Mouse (Mus musculus) ES-E14 (cell line): ENCODE results near the gene Tbl1x. TPM values are rescaled to one million over a fixed set of nuclear protein-coding genes. Genes with fewer than 3 reads are reported as not detected.

Experiments
- DNase-seq: peaks from one replicate; pipeline ENCODE4 v3.0.0-alpha.2; 2013; ENCODE audit warnings: low read depth, low spot score
- H3K27ac ChIP-seq: 2 replicates; pipeline ENCODE4 v1.5.1; 2012; ENCODE audit warnings: low read depth, mild to moderate bottlenecking, low read length, moderate library complexity, mixed read lengths; ENCODE audit not compliant: poor library complexity, insufficient read depth, severe bottlenecking
- H3K36me3 ChIP-seq: 2 replicates; pipeline ENCODE4 v1.6.1; 2012; ENCODE audit warnings: mild to moderate bottlenecking, low read length, moderate library complexity, mixed read lengths; ENCODE audit not compliant: control insufficient read depth, poor library complexity, insufficient read depth, severe bottlenecking
- H3K4me1 ChIP-seq, 2 experiments: fragments of 150-350 bp in 1 of 2; sonication (generic) in 1 of 2; 2 replicates each; pipeline ENCODE4 v1.6.1; 2012; ENCODE audit warnings: low read length in 2 of 2, mild to moderate bottlenecking in 1 of 2, mixed read lengths in 1 of 2; ENCODE audit not compliant: control insufficient read depth in 2 of 2, insufficient read depth in 2 of 2, poor library complexity in 1 of 2
- H3K4me3 ChIP-seq, 2 experiments: fragments of 150-350 bp in 1 of 2; sonication (generic) in 1 of 2; 2 replicates each; pipeline ENCODE4 v1.5.1; 2012; ENCODE audit warnings: low read length in 2 of 2, low read depth in 1 of 2, mild to moderate bottlenecking in 1 of 2, mixed read lengths in 1 of 2; ENCODE audit not compliant: insufficient read depth in 1 of 2, poor library complexity in 1 of 2, severe bottlenecking in 1 of 2
- H3K9ac ChIP-seq: 2 replicates; pipeline ENCODE4 v1.6.1; 2012; ENCODE audit warnings: low read depth, mild to moderate bottlenecking, low read length, mixed read lengths; ENCODE audit not compliant: poor library complexity, insufficient read depth, severe bottlenecking
- H3K9me3 ChIP-seq: fragments of 150-350 bp; sonication (generic); 2 replicates; pipeline ENCODE4 v1.6.1; 2012; ENCODE audit warnings: low read depth, mild to moderate bottlenecking, low read length; ENCODE audit not compliant: control insufficient read depth, insufficient read depth
- CHD2 ChIP-seq: IDR thresholded peaks from 2 replicates; pipeline ENCODE4 v1.6.1; 2014; ENCODE audit warnings: mild to moderate bottlenecking, low read depth, low read length, inconsistent platforms
- HCFC1 ChIP-seq: IDR thresholded peaks from 2 replicates; pipeline ENCODE4 v1.6.1; 2012; ENCODE audit warnings: low read length, inconsistent platforms, borderline replicate concordance; ENCODE audit not compliant: insufficient read depth
- MAFK ChIP-seq: IDR thresholded peaks from 2 replicates; pipeline ENCODE4 v1.6.1; 2014; ENCODE audit warnings: mild to moderate bottlenecking, low read depth, low read length, inconsistent platforms; ENCODE audit not compliant: insufficient read depth
- ZC3H11A ChIP-seq: IDR thresholded peaks from 2 replicates; pipeline ENCODE4 v1.6.1; 2012; ENCODE audit warnings: low read depth, mild to moderate bottlenecking, inconsistent platforms, low read length, borderline replicate concordance
- ZNF384 ChIP-seq: IDR thresholded peaks from 2 replicates; pipeline ENCODE4 v1.6.1; 2012; ENCODE audit warnings: low read depth, low read length, inconsistent platforms
- in situ Hi-C, 2 experiments: fragments of 600-800 bp; cut with MboI; formaldehyde crosslinking; loops; one replicate each; pipeline ENCODE4 v1.15.1; 2025; ENCODE audit warnings: low sequenced_read_pairs in 2 of 2, inconsistent platforms in 1 of 2; ENCODE audit not compliant: unreplicated experiment in 2 of 2
- total RNA-seq: library from RNA; depleted of rRNA; stranded (reverse); fragments of 300-350 nt; gene quantifications from 2 replicates; pipeline ENCODE4 v1.2.3, GENCODE M21; 2012

The Tbl1x gene
- total RNA-seq, 1 experiment = 35.5 TPM

DNA sequence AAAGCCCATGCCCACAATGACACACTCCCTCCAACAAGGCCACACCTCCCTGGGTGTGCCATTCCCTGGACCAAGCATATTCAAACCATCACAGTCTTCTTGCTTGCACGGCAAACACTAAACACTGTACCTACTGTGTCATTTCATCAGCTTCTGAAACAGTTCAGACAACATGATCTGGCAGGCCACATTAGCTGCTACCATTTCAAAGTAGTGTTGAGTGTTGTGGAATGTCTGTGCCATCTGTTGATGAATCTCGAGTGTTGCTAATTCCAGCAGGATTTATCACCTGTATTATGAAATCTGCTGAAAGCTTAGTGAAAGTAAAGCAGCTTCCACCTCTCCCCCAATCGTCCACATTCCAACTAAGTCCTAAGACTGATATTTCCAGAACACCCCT is 41.3 kb downstream of the Tbl1x start:
- Histone ChIP-seq H3K9ac (no peak overlapping the region), H3K4me1 (peaks cover 0 to under 1% of the 10 kb centered on the region in 2 experiments; a peak in 1 of 4 replicates)
- TF ChIP-seq MAFK = no peak
- TF ChIP-seq HCFC1 = no peak
- TF ChIP-seq CHD2 = no peak
- no peak for TF ChIP-seq ZNF384
- no peak for TF ChIP-seq ZC3H11A

GRCm38 (mm10) chrX:77555985-77556384 is 45.2 kb downstream of the Tbl1x start:
- Histone ChIP-seq H3K4me1 (no peaks in the 10 kb centered on the region), H3K4me3 (no peak overlapping the region), H3K9me3 (no peaks in the 10 kb centered on the region), H3K9ac (no peak overlapping the region), H3K36me3 (no peaks in the 10 kb centered on the region), H3K27ac (no peak overlapping the region)
- no peak for DNase-seq
- no peak for TF ChIP-seq ZNF384
- TF ChIP-seq HCFC1 = no peak
- no peak for TF ChIP-seq MAFK
- no peak for TF ChIP-seq ZC3H11A
- TF ChIP-seq CHD2 = no peak
- in situ Hi-C loops = no loop called here

More for the DNA sequence above, 41.3 kb downstream of the Tbl1x start:
- H3K36me3 ChIP-seq = no peaks in the 10 kb centered on the region
- no peak overlapping the region for H3K27ac ChIP-seq
- H3K4me3 ChIP-seq = no peak overlapping the region
- in situ Hi-C loops = no loop called here
- no peaks in the 10 kb centered on the region for H3K9me3 ChIP-seq
- no peak for DNase-seq

- H3K36me3 ChIP-seq = no peaks in the 10 kb centered on the region
- no peak overlapping the region for H3K9ac ChIP-seq
- H3K4me1 ChIP-seq = no peaks in the 10 kb centered on the region
- no peak overlapping the region for H3K4me3 ChIP-seq
- H3K27ac ChIP-seq = no peak overlapping the region
- no peaks in the 10 kb centered on the region for H3K9me3 ChIP-seq
- TF ChIP-seq ZC3H11A (no peak), MAFK (no peak), ZNF384 (no peak), HCFC1 (no peak), CHD2 (no peak)
- in situ Hi-C loops = no loop called here
- no peak for DNase-seq
These were observed 48.5 kb downstream of the Tbl1x start for GRCm38 (mm10) chrX:77559199-77559881.

GRCm38 (mm10) chrX:77563616-77564015 is 52.8 kb downstream of the Tbl1x start:
- in situ Hi-C loops = no loop called here
- TF ChIP-seq MAFK (no peak), ZC3H11A (no peak), HCFC1 (no peak)
- Histone ChIP-seq H3K4me1 (peaks cover 0 to 3% of the 10 kb centered on the region in 2 experiments; a peak in 1 of 4 replicates), H3K9me3 (no peaks in the 10 kb centered on the region), H3K4me3 (no peak overlapping the region), H3K9ac (no peak overlapping the region), H3K27ac (no peak overlapping the region), H3K36me3 (no peaks in the 10 kb centered on the region)
- DNase-seq = no peak

- Histone ChIP-seq H3K36me3 (no peaks in the 10 kb centered on the region), H3K27ac (no peak overlapping the region), H3K9ac (no peak overlapping the region), H3K4me1 (peaks cover 0 to 5% of the 10 kb centered on the region in 2 experiments; a peak in 1 of 4 replicates), H3K9me3 (no peaks in the 10 kb centered on the region), H3K4me3 (no peak overlapping the region)
- TF ChIP-seq ZC3H11A (no peak), CHD2 (no peak), MAFK (no peak), HCFC1 (no peak), ZNF384 (no peak)
- no peak for DNase-seq
- in situ Hi-C loops = no loop called here
These were observed 55.9 kb downstream of the Tbl1x start for GRCm38 (mm10) chrX:77566739-77567138.
